Mouse (Mus musculus) lung, postnatal 14 days (tissue): ENCODE results near the gene Olfr301.

Experiments used
- DNase-seq: peaks from one replicate; pipeline ENCODE4 v3.0.0; 2021

Gene Olfr301

DNA sequence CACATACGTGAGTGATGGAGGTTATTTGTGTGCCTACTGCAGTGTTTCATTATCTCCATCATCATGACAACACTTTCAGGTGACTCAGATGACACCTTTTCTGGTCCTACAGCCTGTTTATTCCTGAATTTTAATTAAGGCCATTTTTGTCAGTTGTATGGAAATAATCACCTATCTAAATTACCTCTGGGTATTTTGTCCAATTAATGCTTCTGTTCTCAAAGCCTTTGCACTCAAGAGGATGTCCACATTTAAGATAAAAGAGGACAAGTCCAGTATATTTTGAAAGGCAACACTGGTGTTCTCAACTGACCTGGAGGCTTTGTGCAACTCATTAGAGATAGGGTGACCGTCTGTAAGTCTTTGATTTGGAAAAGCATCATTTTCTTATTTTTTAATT, at the start of gene Olfr301:
Gene Olfr301, plus strand, starts transcription at position 301 of the 400 bp plus-strand sequence.
- no peak for DNase-seq

DNA sequence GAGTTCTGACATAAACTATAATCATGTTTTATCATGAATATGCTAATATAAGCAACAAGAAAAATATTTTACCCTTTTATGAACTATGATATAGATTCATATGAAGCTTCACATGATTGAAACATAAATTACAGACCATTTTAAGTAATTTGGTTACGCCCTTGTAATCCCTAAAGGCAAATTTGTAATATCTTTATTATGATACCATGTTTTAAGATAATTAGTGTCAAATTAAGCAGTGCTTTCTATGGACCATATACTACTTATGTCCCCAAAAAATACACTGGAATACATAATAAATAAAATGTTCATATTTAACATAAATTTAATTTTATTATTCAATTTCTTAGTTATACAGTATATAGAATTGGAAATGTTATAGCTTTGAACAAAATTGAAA, 36.8 kb upstream of the Olfr301 start, which contains the start of gene Olfr305:
Gene Olfr305, minus strand, starts transcription at position 101 of the 400 bp plus-strand sequence.
- DNase-seq = no peak

DNA sequence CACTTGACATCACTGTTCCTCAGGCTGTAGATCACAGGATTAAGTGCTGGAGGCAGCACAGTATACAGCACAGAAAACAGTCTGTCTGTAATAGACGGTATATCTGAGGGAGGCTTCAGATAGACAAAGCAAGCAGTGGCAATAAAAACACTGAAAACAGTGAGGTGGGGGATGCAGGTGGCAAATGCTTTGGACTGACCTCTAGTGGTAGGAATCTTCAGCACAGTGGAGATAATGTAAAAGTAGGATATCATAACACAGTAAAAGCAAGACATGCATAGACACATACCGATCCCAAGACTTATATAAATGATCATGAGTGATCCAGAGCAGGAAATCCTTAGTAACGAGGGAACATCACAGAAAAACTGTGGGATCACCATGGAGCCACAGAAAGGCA, 17.9 kb upstream of the Olfr301 start:
- no peak for DNase-seq

DNA sequence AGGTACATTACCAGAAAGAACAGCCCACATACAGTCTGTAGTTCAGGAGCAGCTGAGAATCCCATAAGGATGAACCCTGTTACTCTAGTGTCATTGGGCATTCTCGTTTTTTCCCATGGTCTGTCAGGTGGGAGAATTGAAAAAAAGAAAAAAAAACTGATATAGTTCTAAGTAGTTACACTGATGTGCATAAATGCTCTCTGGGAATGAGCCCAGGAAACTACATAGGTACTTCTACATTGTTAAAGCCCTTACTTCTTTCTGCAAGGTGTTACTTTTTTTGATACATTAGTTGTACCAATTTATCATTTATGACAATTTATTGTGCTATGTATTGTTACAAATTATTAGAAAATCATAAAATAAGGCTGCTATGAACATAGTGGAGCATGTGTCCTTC, 17.1 kb upstream of the Olfr301 start, which contains the start of gene Olfr304:
Gene Olfr304, minus strand, starts transcription at position 101 of the 400 bp plus-strand sequence.
- no peak for DNase-seq

DNA sequence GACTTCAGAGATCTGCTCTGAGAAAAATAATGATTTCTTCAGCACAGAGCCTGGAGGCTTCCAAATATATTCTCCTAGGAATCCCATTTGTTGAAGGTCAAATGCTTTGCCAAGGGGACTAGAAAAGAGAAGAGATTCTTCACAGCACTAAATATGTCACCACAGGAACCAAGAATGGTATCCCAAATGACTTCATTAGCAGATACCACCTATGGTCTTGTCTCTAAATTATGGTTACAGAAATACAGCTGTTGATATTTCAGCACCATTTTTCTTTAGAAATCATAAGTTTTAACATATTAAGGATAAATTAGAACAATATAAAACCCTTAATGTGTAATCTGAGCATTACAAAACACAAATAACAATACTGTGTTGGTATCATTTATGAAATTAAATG, 6.0 kb upstream of the Olfr301 start, which contains the start of gene Olfr303:
Gene Olfr303, minus strand, starts transcription at position 101 of the 400 bp plus-strand sequence.
- no peak for DNase-seq

DNA sequence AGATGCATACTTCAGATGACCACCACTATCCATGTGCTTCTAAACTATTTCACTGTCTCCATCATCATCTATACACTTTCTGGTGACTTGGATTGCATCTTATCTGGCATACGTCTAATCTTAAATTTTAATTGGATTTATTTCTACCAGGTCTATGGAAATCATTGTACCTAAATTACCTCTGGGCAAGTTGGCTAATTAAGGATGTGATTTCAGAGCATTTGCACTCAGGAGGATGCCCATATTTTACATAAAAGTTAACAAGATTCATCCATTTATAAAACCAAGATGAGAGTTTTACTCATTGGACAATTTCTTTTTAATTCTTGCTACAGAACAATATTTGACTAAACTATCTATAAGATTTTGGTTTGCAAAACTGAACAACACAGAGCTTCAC, 56.0 kb downstream of the Olfr301 start, which contains the start of gene Olfr299:
Gene Olfr299, plus strand, starts transcription at position 301 of the 400 bp plus-strand sequence.
- no peak for DNase-seq
